Mouse (Mus musculus) intestine, postnatal 0 days (tissue): ENCODE data around the gene Hnrnph3. TPM values are rescaled to one million over a fixed set of nuclear protein-coding genes. Genes with fewer than 3 reads are reported as not detected.

ENCODE experiments used
- ATAC-seq: fragments of 200-750 bp; cut with Nextera tagmentation; 2 replicates; pipeline ENCODE4 v1.8.0; 2017; ENCODE audit warnings: mild to moderate bottlenecking, moderate TSS enrichment, moderate library complexity
- H3K27ac ChIP-seq: fragments of 300-500 bp; sonication (generic); 2 replicates; pipeline ENCODE4 v1.5.1; 2014; ENCODE audit warnings: mild to moderate bottlenecking, low read depth, low read length, moderate library complexity
- H3K27me3 ChIP-seq: fragments of 300-500 bp; sonication (generic); replicated peaks from 2 replicates; pipeline ENCODE4 v1.6.1; 2014; ENCODE audit warnings: low read length, mixed read lengths; ENCODE audit not compliant: control insufficient read depth, insufficient read depth
- H3K36me3 ChIP-seq: fragments of 300-500 bp; sonication (generic); 2 replicates; pipeline ENCODE4 v1.6.1; 2014; ENCODE audit warnings: mild to moderate bottlenecking, moderate library complexity; ENCODE audit not compliant: control insufficient read depth, insufficient read depth
- H3K4me1 ChIP-seq: fragments of 300-500 bp; sonication (generic); replicated peaks from 2 replicates; pipeline ENCODE4 v1.6.1; 2014; ENCODE audit warnings: antibody characterized with exemption, low read length, mixed read lengths; ENCODE audit not compliant: control insufficient read depth, insufficient read depth
- H3K4me2 ChIP-seq: fragments of 300-500 bp; sonication (generic); replicated peaks from 2 replicates; pipeline ENCODE4 v1.6.1; 2014; ENCODE audit warnings: low read depth, mild to moderate bottlenecking, moderate library complexity
- H3K4me3 ChIP-seq: fragments of 300-500 bp; sonication (generic); 2 replicates; pipeline ENCODE4 v1.5.1; 2014; ENCODE audit warnings: low read depth, low read length
- H3K9ac ChIP-seq: fragments of 300-500 bp; sonication (generic); 2 replicates; pipeline ENCODE4 v1.6.1; 2014; ENCODE audit warnings: mild to moderate bottlenecking, low read depth, low read length
- H3K9me3 ChIP-seq: fragments of 300-500 bp; sonication (generic); 2 replicates; pipeline ENCODE4 v1.6.1; 2016; ENCODE audit warnings: mixed run types; ENCODE audit not compliant: control insufficient read depth
- CTCF ChIP-seq: sonication (generic); IDR thresholded peaks from 2 replicates; pipeline ENCODE4 v1.5.1; 2016; ENCODE audit warnings: low read depth, mild to moderate bottlenecking, control low read depth, antibody characterized with exemption, moderate library complexity
- WGBS: fragments of 180-500 bp; shearing (Covaris S2); extraction: QIAGEN DNeasy Blood & Tissue Kit; methylation state at CpG from one replicate; pipeline ENCODE4 v1.1.7; 2014; 5-methylcytosine and 5-hydroxymethylcytosine counted together
- polyA plus RNA-seq: library from polyadenylated mRNA; unstranded; fragments of >200 nt; fragmentation: Nextera tagmentation; extraction: Ambion mirVana; gene quantifications from 2 replicates; pipeline ENCODE4 v1.2.1, GENCODE M21; 2015

The Hnrnph3 gene
- polyA plus RNA-seq, 1 experiment from 2014 or later = 21.2 TPM

DNA sequence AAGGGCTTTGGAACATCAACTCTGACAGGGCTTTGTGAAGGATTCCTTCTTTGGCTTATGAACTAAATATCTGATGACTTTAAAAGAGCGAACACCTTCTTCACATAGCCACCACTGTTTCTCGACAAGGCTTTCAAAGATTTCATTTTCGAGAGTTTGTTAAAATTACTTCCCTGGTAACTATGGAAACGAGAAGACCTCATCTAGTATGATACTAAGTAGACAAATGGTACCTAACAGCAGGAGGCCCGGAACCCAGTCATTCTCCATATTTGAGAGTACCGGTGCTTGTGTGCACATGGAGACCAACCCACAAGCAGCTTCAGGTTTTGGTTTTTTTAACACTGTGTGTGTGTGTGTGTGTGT is 2.8 kb upstream of the Hnrnph3 start:
- H3K27ac ChIP-seq = no peak overlapping the region
- TF ChIP-seq CTCF = no peak
- ATAC-seq = no peak

DNA sequence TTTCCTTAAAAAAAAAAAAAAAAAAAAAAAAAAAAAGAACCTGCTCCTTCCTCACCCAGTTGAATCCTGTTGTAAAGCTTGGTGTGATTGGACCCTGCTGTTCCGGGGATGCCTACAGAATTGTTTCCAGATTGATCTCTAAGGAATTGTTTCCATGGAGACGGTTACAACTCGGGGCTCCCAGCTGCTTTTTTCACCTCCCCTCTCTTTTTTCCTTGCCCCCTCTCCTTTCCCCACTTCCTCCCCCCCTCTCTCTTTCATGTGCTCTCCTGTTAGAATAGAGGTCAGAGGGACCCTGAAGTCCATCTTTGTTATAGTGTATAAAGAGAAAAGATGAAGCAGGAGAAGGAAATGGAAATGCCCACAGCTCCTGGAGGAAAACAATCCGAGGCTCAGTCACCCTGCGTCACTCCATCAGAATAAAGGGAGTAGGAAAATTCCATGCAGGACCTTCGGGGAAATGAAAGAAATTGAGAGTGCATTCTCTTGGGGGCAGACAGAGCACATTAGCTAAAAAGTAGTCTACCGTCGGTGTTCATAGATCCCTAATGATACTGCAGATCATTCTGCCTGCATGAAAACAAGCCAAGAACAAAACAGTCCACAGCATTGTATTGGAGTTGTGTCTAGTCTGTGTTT is 2.3 kb upstream of the Hnrnph3 start:
- no peak for ATAC-seq
- Histone ChIP-seq H3K27me3 (no peaks in the 10 kb centered on the region), H3K9me3 (no peaks in the 10 kb centered on the region), H3K4me1 (peaks cover 3% of the 10 kb centered on the region; the same call in 1 of the 2 replicates), H3K36me3 (no peaks in the 10 kb centered on the region), H3K4me2 (no peak overlapping the region), H3K4me3 (no peak overlapping the region), H3K9ac (no peak overlapping the region), H3K27ac (no peak overlapping the region)
- TF ChIP-seq CTCF = no peak
- 74% methylated on average over 8 of the region's 8 CpGs for WGBS

More for the DNA sequence above, 2.8 kb upstream of the Hnrnph3 start:
- Histone ChIP-seq H3K4me2 (no peak overlapping the region), H3K9me3 (no peaks in the 10 kb centered on the region), H3K9ac (no peak overlapping the region), H3K36me3 (no peaks in the 10 kb centered on the region), H3K4me3 (no peak overlapping the region), H3K27me3 (no peaks in the 10 kb centered on the region), H3K4me1 (peaks cover 1% of the 10 kb centered on the region; the same call in 1 of the 2 replicates)
- 87% methylated on average over 6 of the region's 6 CpGs for WGBS

DNA sequence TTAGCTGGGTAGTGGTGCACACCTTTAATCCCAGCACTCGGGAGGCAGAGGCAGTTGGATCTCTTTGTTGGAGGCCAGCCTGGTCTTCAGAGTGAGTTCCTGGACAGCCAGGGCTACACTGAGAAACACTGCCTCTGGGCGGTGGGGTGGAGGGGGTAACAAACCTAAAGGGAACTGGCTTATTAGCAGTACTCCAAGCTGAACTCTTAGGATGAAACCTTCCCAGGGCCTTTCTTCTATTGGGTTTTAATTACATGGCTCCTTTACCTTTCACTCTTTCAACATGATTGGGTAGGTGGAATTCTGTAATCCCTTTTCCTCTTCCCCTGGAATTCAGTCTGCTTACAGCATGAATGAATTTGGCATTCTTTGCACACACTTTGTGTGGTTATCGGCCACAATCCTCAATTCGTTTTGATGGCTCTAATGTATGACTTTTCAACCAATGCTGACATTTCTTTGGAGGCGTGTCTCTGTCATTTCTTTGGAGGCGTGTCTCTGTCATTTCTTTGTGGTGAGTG is 1.5 kb upstream of the Hnrnph3 start:
- 56% methylated on average over 6 of the region's 6 CpGs for WGBS
- Histone ChIP-seq H3K4me2 (no peak overlapping the region), H3K9ac (no peak overlapping the region), H3K36me3 (no peaks in the 10 kb centered on the region), H3K4me3 (no peak overlapping the region), H3K27ac (0 out of 2 replicates have a peak overlapping the region, but pooled peaks have one; percentile 100), H3K27me3 (no peaks in the 10 kb centered on the region), H3K4me1 (peaks cover 3% of the 10 kb centered on the region; the same call in 1 of the 2 replicates), H3K9me3 (no peaks in the 10 kb centered on the region)
- no peak for TF ChIP-seq CTCF
- no peak for ATAC-seq

DNA sequence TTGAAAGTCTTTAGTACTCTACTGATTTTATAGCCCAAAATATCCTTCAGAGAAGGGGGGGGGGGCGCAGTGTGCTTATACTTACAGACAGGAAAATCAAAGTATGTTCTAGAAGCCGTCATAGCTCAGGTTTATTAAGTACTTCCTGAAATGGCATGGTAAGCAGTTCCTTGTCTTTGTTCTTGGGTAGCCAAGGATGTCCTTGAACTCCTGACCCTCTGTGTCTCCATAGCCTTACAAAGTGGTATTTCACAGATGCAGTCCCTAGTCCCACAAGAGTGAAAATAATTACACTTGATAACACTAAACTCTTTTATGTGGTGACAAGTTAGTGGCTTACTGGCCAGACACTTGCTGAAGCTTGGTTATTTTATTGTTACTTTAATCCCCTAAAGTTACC is 999 bp upstream of the Hnrnph3 start:
- H3K9ac ChIP-seq = no peak overlapping the region
- no peaks in the 10 kb centered on the region for H3K27me3 ChIP-seq
- ATAC-seq = no peak
- H3K4me2 ChIP-seq = peak overlapping the region; percentile 89
- H3K4me1 ChIP-seq = peaks cover 3% of the 10 kb centered on the region; the same call in 1 of the 2 replicates
- TF ChIP-seq CTCF = no peak
- H3K36me3 ChIP-seq = no peaks in the 10 kb centered on the region
- WGBS = 25% methylated on average over 2 of the region's 2 CpGs
- peak overlapping the region; percentile 98; the same call in 1 of the 2 replicates for H3K4me3 ChIP-seq
- H3K9me3 ChIP-seq = no peaks in the 10 kb centered on the region
- peak overlapping the region; percentile 100 for H3K27ac ChIP-seq

GRCm38 (mm10) chr10:63024580-63024910 is 528 bp upstream of the Hnrnph3 start:
- Histone ChIP-seq H3K4me3 (peak overlapping the region; percentile 98), H3K27ac (peak overlapping the region; percentile 100), H3K27me3 (no peaks in the 10 kb centered on the region), H3K9ac (peak overlapping the region; percentile 99), H3K4me1 (peaks cover 3% of the 10 kb centered on the region; the same call in 1 of the 2 replicates), H3K36me3 (no peaks in the 10 kb centered on the region), H3K9me3 (no peaks in the 10 kb centered on the region), H3K4me2 (peak overlapping the region; percentile 89)
- peak; percentile 74 for TF ChIP-seq CTCF
- peak; percentile 31 for ATAC-seq
- WGBS = under 1% methylated on average over 8 of the region's 8 CpGs

DNA sequence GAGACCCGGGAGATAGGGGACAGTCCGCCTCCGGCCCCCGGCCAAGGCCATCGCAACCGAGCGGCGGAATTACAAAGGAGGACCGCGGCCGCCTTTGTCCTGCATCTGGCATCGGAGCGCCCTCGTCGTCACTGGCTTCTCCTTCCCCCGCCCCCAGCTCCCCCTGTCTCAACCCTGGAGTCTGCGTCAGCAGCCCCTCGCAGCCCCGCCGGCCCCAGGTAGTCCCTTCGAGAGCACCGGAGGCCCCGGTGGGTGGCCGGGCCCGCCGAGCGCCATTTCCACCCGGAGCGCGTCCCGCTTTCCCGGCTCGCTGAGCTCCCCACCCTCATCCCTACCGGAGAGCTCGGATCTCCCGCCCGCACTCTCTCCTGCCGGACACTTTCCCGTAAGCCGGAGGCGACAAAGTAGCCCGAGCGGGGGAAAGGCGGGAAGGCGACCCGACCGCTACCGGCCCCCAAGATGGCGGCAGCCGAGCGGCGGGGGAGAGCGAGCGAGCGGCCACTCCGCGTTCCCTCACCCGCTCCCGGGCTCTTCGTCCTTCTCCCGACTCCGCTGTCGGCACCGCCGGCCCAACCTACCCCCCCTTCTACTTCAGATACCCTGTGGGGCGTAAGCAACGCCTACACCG is 782 bp downstream of the Hnrnph3 start:
- WGBS = under 1% methylated on average over 60 of the region's 68 CpGs
- peak overlapping the region; percentile 99 for H3K9ac ChIP-seq
- H3K36me3 ChIP-seq = no peaks in the 10 kb centered on the region
- H3K4me2 ChIP-seq = peak overlapping the region; percentile 89
- H3K4me3 ChIP-seq = peak overlapping the region; percentile 98
- H3K27ac ChIP-seq = peak overlapping the region; percentile 100
- H3K4me1 ChIP-seq = peaks cover 3% of the 10 kb centered on the region; the same call in 1 of the 2 replicates
- no peaks in the 10 kb centered on the region for H3K27me3 ChIP-seq
- no peak; the same call in 1 of the 2 replicates for ATAC-seq
- TF ChIP-seq CTCF = no peak
- no peaks in the 10 kb centered on the region for H3K9me3 ChIP-seq
